Mouse (Mus musculus) kidney, embryonic 14.5 days (tissue): ENCODE measurements around the gene Tnrc6a. TPM values are rescaled to one million over a fixed set of nuclear protein-coding genes. Genes with fewer than 3 reads are reported as not detected.

ENCODE experiments used
- ATAC-seq: fragments of 200-750 bp; cut with Nextera tagmentation; 2 replicates; pipeline ENCODE4 v1.8.0; 2017; ENCODE audit warnings: moderate number of reproducible peaks, mild to moderate bottlenecking, moderate TSS enrichment, moderate library complexity; ENCODE audit not compliant: low FRiP score, low TSS enrichment
- H3K27ac ChIP-seq: fragments of 300-500 bp; sonication (generic); 2 replicates; pipeline ENCODE4 v1.5.1; 2014; ENCODE audit warnings: low read depth, mild to moderate bottlenecking, low read length, moderate library complexity, mixed read lengths
- H3K27me3 ChIP-seq: fragments of 300-500 bp; sonication (generic); 2 replicates; pipeline ENCODE4 v1.6.1; 2014; ENCODE audit warnings: mild to moderate bottlenecking, low read length; ENCODE audit not compliant: control insufficient read depth, insufficient read depth
- H3K36me3 ChIP-seq: fragments of 300-500 bp; sonication (generic); 2 replicates; pipeline ENCODE4 v1.6.1; 2014; ENCODE audit warnings: low read length, mixed read lengths; ENCODE audit not compliant: control insufficient read depth, insufficient read depth
- H3K4me1 ChIP-seq: fragments of 300-500 bp; sonication (generic); 2 replicates; pipeline ENCODE4 v1.6.1; 2014; ENCODE audit warnings: low read length, mixed read lengths; ENCODE audit not compliant: control insufficient read depth, insufficient read depth
- H3K4me2 ChIP-seq: fragments of 300-500 bp; sonication (generic); replicated peaks from 2 replicates; pipeline ENCODE4 v1.6.1; 2014; ENCODE audit warnings: low read depth, mild to moderate bottlenecking, low read length
- H3K4me3 ChIP-seq: fragments of 300-500 bp; sonication (generic); 2 replicates; pipeline ENCODE4 v1.5.1; 2014; ENCODE audit warnings: mild to moderate bottlenecking, low read length
- H3K9ac ChIP-seq: fragments of 300-500 bp; sonication (generic); 2 replicates; pipeline ENCODE4 v1.6.1; 2014; ENCODE audit warnings: low read depth, mild to moderate bottlenecking, low read length, moderate library complexity
- H3K9me3 ChIP-seq: fragments of 300-500 bp; sonication (generic); 2 replicates; pipeline ENCODE4 v1.6.1; 2016; ENCODE audit warnings: low read length; ENCODE audit not compliant: control insufficient read depth
- WGBS: fragments of 180-500 bp; shearing (Covaris S2); extraction: QIAGEN DNeasy Blood & Tissue Kit; methylation state at CpG from one replicate; pipeline ENCODE4 v1.1.7; 2014; 5-methylcytosine and 5-hydroxymethylcytosine counted together
- polyA plus RNA-seq: library from polyadenylated mRNA; unstranded; fragments of >200 nt; fragmentation: Nextera tagmentation; extraction: Ambion mirVana; gene quantifications from 2 replicates; pipeline ENCODE4 v1.2.1, GENCODE M21; 2014

The Tnrc6a gene
- polyA plus RNA-seq, 1 experiment from 2014 or later = 57.6 TPM

DNA sequence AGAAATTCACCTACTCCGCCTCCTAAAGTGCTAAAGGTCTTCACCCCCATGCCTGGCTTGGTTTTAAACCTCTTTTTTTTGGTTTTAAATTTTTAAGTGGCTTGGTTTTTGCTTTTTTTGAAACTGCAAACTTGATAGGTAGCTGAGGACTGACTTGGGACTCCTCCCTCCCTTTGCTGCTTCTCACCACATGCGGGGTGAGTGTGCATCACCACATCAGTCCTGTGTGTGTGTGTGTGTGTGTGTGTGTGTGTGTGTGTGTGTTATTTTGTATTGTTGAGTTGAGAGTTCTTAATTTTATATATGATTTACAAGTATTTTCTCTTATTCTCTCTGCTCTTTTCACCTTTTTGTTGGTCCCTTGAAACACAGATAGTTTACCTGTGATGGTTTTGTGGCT, 8.7 kb downstream of the Tnrc6a start:
- H3K4me1 ChIP-seq = peaks cover 28% of the 10 kb centered on the region
- ATAC-seq = no peak
- no peaks in the 10 kb centered on the region for H3K27me3 ChIP-seq
- no peak overlapping the region for H3K9ac ChIP-seq
- no peak overlapping the region for H3K4me2 ChIP-seq
- H3K36me3 ChIP-seq = peaks cover 23% of the 10 kb centered on the region
- H3K27ac ChIP-seq = no peak overlapping the region
- H3K9me3 ChIP-seq = no peaks in the 10 kb centered on the region
- H3K4me3 ChIP-seq = no peak overlapping the region
- WGBS = 78% methylated on average over 2 of the region's 2 CpGs

DNA sequence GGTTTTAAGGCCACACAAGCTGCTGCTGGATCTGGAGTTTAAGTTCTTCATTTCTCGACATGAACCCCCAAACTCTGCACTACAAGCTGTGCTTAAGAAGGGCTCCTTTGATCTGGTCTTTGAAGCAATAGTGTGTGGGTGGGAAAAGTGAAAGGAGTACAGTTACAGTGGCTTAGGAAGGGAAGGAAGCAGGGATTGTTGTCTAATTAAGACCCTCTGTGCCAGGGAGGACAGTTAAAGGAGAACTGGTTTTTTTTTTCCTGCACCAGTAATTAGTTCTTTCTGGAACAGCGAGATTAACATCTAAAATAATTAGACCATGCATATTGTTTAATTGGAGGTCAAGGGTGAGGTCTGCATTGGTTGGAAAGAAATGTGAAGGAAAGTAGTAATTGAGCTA, 11.2 kb downstream of the Tnrc6a start:
- Histone ChIP-seq H3K27ac (no peak overlapping the region; the same call in 1 of the 2 replicates), H3K4me3 (no peak overlapping the region), H3K36me3 (peaks cover 24% of the 10 kb centered on the region), H3K27me3 (no peaks in the 10 kb centered on the region), H3K9ac (no peak overlapping the region), H3K9me3 (no peaks in the 10 kb centered on the region), H3K4me1 (peaks cover 30% of the 10 kb centered on the region), H3K4me2 (no peak overlapping the region)
- WGBS = 14% methylated on average over 2 of the region's 2 CpGs
- ATAC-seq = no peak

DNA sequence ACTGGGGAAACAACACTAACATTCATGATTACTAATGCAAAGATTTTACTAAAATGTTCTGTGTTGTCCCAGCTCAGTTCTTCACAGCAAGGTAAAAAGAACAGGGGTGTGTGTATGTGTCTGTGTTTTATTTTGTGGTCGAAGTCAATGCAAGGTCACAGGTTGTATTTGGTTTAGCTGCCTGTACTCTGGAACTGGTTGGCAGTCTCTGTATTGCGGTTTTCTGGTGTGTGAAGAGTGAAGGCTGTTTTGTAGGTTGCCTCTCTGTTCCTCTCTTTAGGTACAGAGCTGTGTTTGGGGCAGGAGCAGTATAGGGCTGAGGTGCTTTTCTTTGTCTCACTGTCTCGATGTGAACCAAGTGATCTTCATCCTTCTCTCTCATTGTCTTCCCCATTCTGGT, 12.0 kb downstream of the Tnrc6a start:
- WGBS = 68% methylated on average over 3 of the region's 3 CpGs
- peaks cover 30% of the 10 kb centered on the region for H3K4me1 ChIP-seq
- no peaks in the 10 kb centered on the region for H3K27me3 ChIP-seq

DNA sequence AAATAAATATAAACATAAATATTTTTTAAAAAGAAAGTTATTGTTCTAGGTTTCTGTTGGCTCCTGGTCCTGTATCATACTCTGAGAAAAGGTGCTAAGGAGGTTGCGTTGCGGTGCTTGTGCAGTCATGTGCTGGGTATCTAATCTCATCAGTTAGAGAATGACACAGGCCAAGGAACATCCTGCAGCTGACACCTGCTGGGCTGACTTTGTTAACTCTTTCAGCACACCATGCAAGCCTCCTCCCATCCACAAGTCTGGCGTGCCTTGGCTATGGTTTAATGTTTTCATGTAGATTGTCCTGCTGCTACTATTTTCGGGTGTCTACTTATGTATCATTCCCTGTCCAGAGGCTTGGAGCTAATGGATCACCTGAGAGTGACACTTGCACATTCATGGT, 14.3 kb downstream of the Tnrc6a start:
- Histone ChIP-seq H3K9ac (no peak overlapping the region), H3K4me1 (peaks cover 30% of the 10 kb centered on the region), H3K9me3 (no peaks in the 10 kb centered on the region), H3K27me3 (no peaks in the 10 kb centered on the region), H3K4me3 (no peak overlapping the region), H3K27ac (no peak overlapping the region), H3K36me3 (peaks cover 27% of the 10 kb centered on the region), H3K4me2 (no peak overlapping the region)
- no peak for ATAC-seq
- 77% methylated on average over 4 of the region's 4 CpGs for whole genome bisulfite sequencing

More for the DNA sequence above, 12.0 kb downstream of the Tnrc6a start:
- ATAC-seq = no peak
- H3K36me3 ChIP-seq = peaks cover 24% of the 10 kb centered on the region
- no peak overlapping the region for H3K9ac ChIP-seq
- no peak overlapping the region for H3K4me2 ChIP-seq
- H3K9me3 ChIP-seq = no peaks in the 10 kb centered on the region
- no peak overlapping the region for H3K27ac ChIP-seq
- no peak overlapping the region for H3K4me3 ChIP-seq

DNA sequence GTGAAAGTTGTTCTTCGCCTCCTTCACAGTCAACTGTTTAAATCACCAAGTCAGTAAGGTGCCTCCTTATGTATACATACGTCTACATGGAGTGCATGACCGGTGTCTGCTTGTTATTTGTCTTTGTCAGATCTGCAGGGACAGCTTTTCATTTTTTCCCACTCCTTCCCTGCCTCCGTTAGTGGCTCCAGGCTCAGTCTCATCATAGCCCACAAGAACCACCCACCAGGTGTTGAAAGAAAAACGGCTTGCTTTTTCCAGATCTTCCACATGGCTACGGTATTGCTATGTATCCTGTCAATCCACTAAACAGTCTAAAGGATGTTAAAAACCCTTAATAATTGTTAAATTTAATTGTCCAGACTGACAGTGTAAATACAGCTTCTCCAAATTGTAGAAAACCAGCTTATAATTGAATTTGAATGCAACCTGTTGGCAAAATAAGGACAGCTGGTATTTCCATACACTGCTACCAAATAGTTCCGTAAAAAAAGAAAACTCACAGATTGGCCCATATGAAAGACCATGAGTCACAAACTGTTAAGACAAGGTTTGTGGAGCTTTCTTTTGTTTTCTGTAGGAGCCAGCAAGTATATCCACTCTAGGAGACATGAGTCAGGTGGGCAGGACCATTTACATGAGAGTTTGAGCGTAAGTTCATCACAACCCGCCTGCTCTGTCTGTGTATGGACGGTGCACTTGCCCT, 22.6 kb downstream of the Tnrc6a start:
- Histone ChIP-seq H3K4me2 (no peak overlapping the region), H3K4me3 (no peak overlapping the region), H3K27ac (no peak overlapping the region), H3K9ac (no peak overlapping the region), H3K4me1 (no peaks in the 10 kb centered on the region), H3K36me3 (peaks cover 18% of the 10 kb centered on the region), H3K27me3 (no peaks in the 10 kb centered on the region), H3K9me3 (no peaks in the 10 kb centered on the region)
- 88% methylated on average over 10 of the region's 10 CpGs for WGBS
- no peak for ATAC-seq

- no peaks in the 10 kb centered on the region for H3K9me3 ChIP-seq
- ATAC-seq = no peak
- no peak overlapping the region for H3K27ac ChIP-seq
- H3K4me2 ChIP-seq = no peak overlapping the region
- 97% methylated on average over 2 of the region's 2 CpGs for WGBS
- H3K4me3 ChIP-seq = no peak overlapping the region
- H3K4me1 ChIP-seq = no peaks in the 10 kb centered on the region
- no peaks in the 10 kb centered on the region for H3K27me3 ChIP-seq
- H3K36me3 ChIP-seq = peaks cover 26% of the 10 kb centered on the region
- no peak overlapping the region for H3K9ac ChIP-seq
Measured at GRCm38 (mm10) chr7:123147787-123148186, 24.1 kb downstream of the Tnrc6a start.

DNA sequence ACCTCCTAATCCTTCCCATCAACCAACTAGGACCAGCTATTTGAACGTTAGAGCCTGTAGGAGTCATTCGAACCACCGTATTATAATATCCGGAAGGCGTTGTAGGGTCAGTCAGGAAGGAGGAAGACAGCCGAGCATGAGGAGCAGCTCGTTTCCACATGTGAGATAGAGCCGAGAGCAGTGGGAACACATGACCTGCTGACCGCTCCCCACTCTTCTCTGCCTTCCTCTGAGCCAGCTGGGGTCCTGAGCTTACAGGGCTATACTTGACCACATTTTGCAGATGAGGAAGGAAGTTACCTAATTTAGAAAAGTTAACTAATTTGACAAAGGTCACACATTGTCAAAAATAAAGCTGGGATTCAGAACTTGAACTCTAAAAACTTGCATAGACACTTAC, 25.2 kb downstream of the Tnrc6a start:
- no peak overlapping the region for H3K27ac ChIP-seq
- no peaks in the 10 kb centered on the region for H3K4me1 ChIP-seq
- H3K9ac ChIP-seq = no peak overlapping the region
- no peak overlapping the region for H3K4me2 ChIP-seq
- H3K36me3 ChIP-seq = peaks cover 34% of the 10 kb centered on the region
- H3K4me3 ChIP-seq = no peak overlapping the region
- ATAC-seq = no peak
- H3K27me3 ChIP-seq = no peaks in the 10 kb centered on the region
- no peaks in the 10 kb centered on the region for H3K9me3 ChIP-seq
- 76% methylated on average over 9 of the region's 9 CpGs for WGBS

GRCm38 (mm10) chr7:123162346-123162745, 38.7 kb downstream of the Tnrc6a start:
- H3K27ac ChIP-seq = no peak overlapping the region
- H3K36me3 ChIP-seq = peaks cover 64% of the 10 kb centered on the region
- no peaks in the 10 kb centered on the region for H3K27me3 ChIP-seq
- WGBS = 92% methylated on average over 10 of the region's 10 CpGs
- no peaks in the 10 kb centered on the region for H3K4me1 ChIP-seq
- no peaks in the 10 kb centered on the region for H3K9me3 ChIP-seq
- no peak overlapping the region for H3K4me2 ChIP-seq
- H3K4me3 ChIP-seq = no peak overlapping the region
- no peak overlapping the region for H3K9ac ChIP-seq
- ATAC-seq = no peak

- ATAC-seq = no peak
- Histone ChIP-seq H3K27me3 (no peaks in the 10 kb centered on the region), H3K4me1 (no peaks in the 10 kb centered on the region), H3K4me3 (no peak overlapping the region), H3K9me3 (no peaks in the 10 kb centered on the region), H3K36me3 (peaks cover 92% of the 10 kb centered on the region), H3K9ac (no peak overlapping the region), H3K4me2 (no peak overlapping the region), H3K27ac (no peak overlapping the region)
- WGBS = 84% methylated on average over 2 of the region's 2 CpGs
Measured at GRCm38 (mm10) chr7:123167436-123167835, 43.8 kb downstream of the Tnrc6a start.
